Comparison of ENCODE assay signal across 1 mouse cellular context in the genomic region with DNA sequence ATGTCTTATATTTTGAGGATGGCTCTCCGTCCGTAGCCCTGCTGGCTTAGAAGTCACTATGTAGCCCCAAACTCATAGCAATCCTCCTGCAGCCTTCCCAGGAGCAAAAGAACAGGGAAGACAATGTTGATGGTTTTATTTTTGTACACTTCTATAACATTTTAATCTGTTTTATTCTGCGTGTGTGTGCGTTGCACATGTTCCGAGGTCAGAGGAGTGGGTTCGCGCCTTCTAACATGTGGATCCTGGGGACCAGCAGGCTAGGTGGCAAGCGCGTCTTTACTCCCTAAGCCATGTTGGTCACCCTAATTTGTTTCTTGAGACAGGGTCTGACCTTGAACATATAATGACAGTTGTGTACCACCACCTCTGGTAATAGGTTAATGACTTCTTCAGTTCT.
TF ChIP-seq lines count a peak whose summit lies in the region.

No protein-coding gene starts in this region.

TF ChIP-seq in MEL, 35 proteins besides CTCF, POLR2A, EP300 and RAD21:
- TF ChIP-seq ETS1 (IDR thresholded peaks at IDR 0.05; ENCODE audit: low read depth, low read length) (no peak), RCOR1 (IDR thresholded peaks at IDR 0.05; ENCODE audit: low read depth, low read length) (no peak), TAL1 (IDR thresholded peaks at IDR 0.05; ENCODE audit: low read length) (no peak), MAFK (IDR thresholded peaks at IDR 0.05; ENCODE audit: borderline replicate concordance, low read depth, low read length) (no peak), GABPA (IDR thresholded peaks at IDR 0.05; ENCODE audit: low read depth, low read length) (no peak), POLR2AphosphoS5 (IDR thresholded peaks at IDR 0.05; ENCODE audit: borderline replicate concordance, low read depth, low read length) (no peak), HCFC1 (IDR thresholded peaks at IDR 0.05; ENCODE audit: low read depth, low read length) (no peak), TBP (IDR thresholded peaks at IDR 0.05; ENCODE audit: low read depth, low read length) (no peak), SIN3A (IDR thresholded peaks at IDR 0.05; ENCODE audit: low read length) (no peak)
